Mouse (Mus musculus): ENCODE results near the gene Luzp1. TPM values are rescaled to one million over a fixed set of nuclear protein-coding genes. Genes with fewer than 3 reads are reported as not detected.

The Luzp1 gene
- polyA plus RNA-seq, 1 experiment from 2014 or later, result 150 TPM

GRCm38 (mm10) chr4:136468553-136469327 is 821 bp upstream of the Luzp1 start:
- DNase-seq (ENCODE audit: low spot score), result no peak
- Histone ChIP-seq H3K27me3 (replicated peaks; ENCODE audit: low read depth, poor library complexity, severe bottlenecking) (peaks cover 27% of the 10 kb centered on the region), H3K4me3 (peak overlapping the region; percentile 99), H3K9me3 (no peaks in the 10 kb centered on the region), H3K4me1 (peaks cover 38% of the 10 kb centered on the region), H3K36me3 (replicated peaks) (no peaks in the 10 kb centered on the region), H3K27ac (replicated peaks) (0 out of 2 replicates have a peak overlapping the region, but pooled peaks have one; percentile 1)
- WGBS, result 71% methylated on average over 14 of the region's 14 CpGs

- H3K36me3 ChIP-seq (replicated peaks), result no peaks in the 10 kb centered on the region
- under 1% methylated on average over 42 of the region's 55 CpGs for WGBS
- H3K4me1 ChIP-seq, result peaks cover 43% of the 10 kb centered on the region
- H3K4me3 ChIP-seq, result peak overlapping the region; percentile 99
- peak overlapping the region; percentile 99 for H3K27ac ChIP-seq (replicated peaks)
- no peaks in the 10 kb centered on the region for H3K9me3 ChIP-seq
- no peak for DNase-seq (ENCODE audit: low spot score)
- H3K27me3 ChIP-seq (replicated peaks; ENCODE audit: low read depth, poor library complexity, severe bottlenecking), result peaks cover 15% of the 10 kb centered on the region
These were observed 383 bp downstream of the Luzp1 start for GRCm38 (mm10) chr4:136469941-136470346.

- under 1% methylated on average over 58 of the region's 58 CpGs for WGBS
These were observed 948 bp downstream of the Luzp1 start for GRCm38 (mm10) chr4:136470347-136471071.

GRCm38 (mm10) chr4:136476692-136477091 is 7.1 kb downstream of the Luzp1 start:
- no peak for DNase-seq (ENCODE audit: low spot score)
- WGBS, result 95% methylated on average over 1 of the region's 1 CpGs
- peaks cover 20% of the 10 kb centered on the region for H3K4me1 ChIP-seq
- H3K9me3 ChIP-seq, result no peaks in the 10 kb centered on the region
- no peak overlapping the region for H3K27ac ChIP-seq (replicated peaks)
- H3K27me3 ChIP-seq (replicated peaks; ENCODE audit: low read depth, poor library complexity, severe bottlenecking), result no peaks in the 10 kb centered on the region
- H3K36me3 ChIP-seq (replicated peaks), result peaks cover 10% of the 10 kb centered on the region
- H3K4me3 ChIP-seq, result no peak overlapping the region

More at GRCm38 (mm10) chr4:136470347-136471071, 948 bp downstream of the Luzp1 start:
- Histone ChIP-seq H3K4me1 (peaks cover 43% of the 10 kb centered on the region), H3K27me3 (replicated peaks; ENCODE audit: low read depth, poor library complexity, severe bottlenecking) (peaks cover 9% of the 10 kb centered on the region), H3K9me3 (no peaks in the 10 kb centered on the region), H3K36me3 (replicated peaks) (0 out of 2 replicates have a peak, but pooled peaks cover 2% of the 10 kb centered on the region), H3K27ac (replicated peaks) (peak overlapping the region; percentile 99), H3K4me3 (peak overlapping the region; percentile 99)
- DNase-seq (ENCODE audit: low spot score), result peak; percentile 73

- Histone ChIP-seq H3K27me3 (replicated peaks; ENCODE audit: low read depth, poor library complexity, severe bottlenecking) (no peaks in the 10 kb centered on the region), H3K27ac (replicated peaks) (no peak overlapping the region), H3K4me1 (no peaks in the 10 kb centered on the region), H3K4me3 (no peak overlapping the region), H3K9me3 (no peaks in the 10 kb centered on the region), H3K36me3 (replicated peaks) (peaks cover 16% of the 10 kb centered on the region)
- no peak for DNase-seq (ENCODE audit: low spot score)
- 87% methylated on average over 2 of the region's 2 CpGs for WGBS
These were observed 17.0 kb downstream of the Luzp1 start for GRCm38 (mm10) chr4:136486549-136486948.

GRCm38 (mm10) chr4:136495993-136496392 is 26.4 kb downstream of the Luzp1 start:
- Histone ChIP-seq H3K4me1 (0 out of 2 replicates have a peak, but pooled peaks cover 4% of the 10 kb centered on the region), H3K27me3 (replicated peaks; ENCODE audit: low read depth, poor library complexity, severe bottlenecking) (no peaks in the 10 kb centered on the region), H3K4me3 (no peak overlapping the region), H3K9me3 (no peaks in the 10 kb centered on the region), H3K27ac (replicated peaks) (no peak overlapping the region), H3K36me3 (replicated peaks) (no peaks in the 10 kb centered on the region)
- DNase-seq (ENCODE audit: low spot score), result no peak

- H3K27me3 ChIP-seq (replicated peaks; ENCODE audit: low read depth, poor library complexity, severe bottlenecking), result no peaks in the 10 kb centered on the region
- 66% methylated on average over 2 of the region's 2 CpGs for WGBS
- no peak overlapping the region for H3K4me3 ChIP-seq
- DNase-seq (ENCODE audit: low spot score), result no peak
- H3K9me3 ChIP-seq, result no peaks in the 10 kb centered on the region
- H3K36me3 ChIP-seq (replicated peaks), result peaks cover 5% of the 10 kb centered on the region; the same call in 1 of the 2 replicates
- H3K4me1 ChIP-seq, result peaks cover 7% of the 10 kb centered on the region; the same call in 1 of the 2 replicates
- no peak overlapping the region for H3K27ac ChIP-seq (replicated peaks)
These were observed 36.1 kb downstream of the Luzp1 start for GRCm38 (mm10) chr4:136505426-136506215.

- H3K4me1 ChIP-seq, result peaks cover 31% of the 10 kb centered on the region
- H3K9me3 ChIP-seq, result no peaks in the 10 kb centered on the region
- H3K4me3 ChIP-seq, result no peak overlapping the region
- peaks cover 5% of the 10 kb centered on the region; the same call in 1 of the 2 replicates for H3K36me3 ChIP-seq (replicated peaks)
- H3K27me3 ChIP-seq (replicated peaks; ENCODE audit: low read depth, poor library complexity, severe bottlenecking), result no peaks in the 10 kb centered on the region
- no peak for DNase-seq (ENCODE audit: low spot score)
- 78% methylated on average over 1 of the region's 1 CpGs for WGBS
- H3K27ac ChIP-seq (replicated peaks), result no peak overlapping the region
These were observed 40.3 kb downstream of the Luzp1 start for GRCm38 (mm10) chr4:136509857-136510256.

- no peaks in the 10 kb centered on the region for H3K9me3 ChIP-seq
- H3K27ac ChIP-seq (replicated peaks), result no peak overlapping the region
- no peaks in the 10 kb centered on the region for H3K27me3 ChIP-seq (replicated peaks; ENCODE audit: low read depth, poor library complexity, severe bottlenecking)
- 63% methylated on average over 4 of the region's 4 CpGs for WGBS
- no peak for DNase-seq (ENCODE audit: low spot score)
- H3K4me1 ChIP-seq, result peaks cover 34% of the 10 kb centered on the region
- H3K36me3 ChIP-seq (replicated peaks), result peaks cover 5% of the 10 kb centered on the region; the same call in 1 of the 2 replicates
- no peak overlapping the region for H3K4me3 ChIP-seq
These were observed 42.1 kb downstream of the Luzp1 start for GRCm38 (mm10) chr4:136511708-136512107.

GRCm38 (mm10) chr4:136512905-136513304 is 43.3 kb downstream of the Luzp1 start:
- H3K9me3 ChIP-seq, result no peaks in the 10 kb centered on the region
- H3K36me3 ChIP-seq (replicated peaks), result peaks cover 3% of the 10 kb centered on the region; the same call in 1 of the 2 replicates
- no peak overlapping the region for H3K4me3 ChIP-seq
- H3K27ac ChIP-seq (replicated peaks), result no peak overlapping the region
- no peak for DNase-seq (ENCODE audit: low spot score)
- H3K27me3 ChIP-seq (replicated peaks; ENCODE audit: low read depth, poor library complexity, severe bottlenecking), result no peaks in the 10 kb centered on the region
- H3K4me1 ChIP-seq, result peaks cover 34% of the 10 kb centered on the region

- Histone ChIP-seq H3K9me3 (no peaks in the 10 kb centered on the region), H3K4me1 (peaks cover 19% of the 10 kb centered on the region), H3K36me3 (replicated peaks) (peaks cover 11% of the 10 kb centered on the region), H3K27ac (replicated peaks) (no peak overlapping the region), H3K4me3 (no peak overlapping the region), H3K27me3 (replicated peaks; ENCODE audit: low read depth, poor library complexity, severe bottlenecking) (no peaks in the 10 kb centered on the region)
- no peak for DNase-seq (ENCODE audit: low spot score)
- WGBS, result 87% methylated on average over 2 of the region's 2 CpGs
These were observed 48.6 kb downstream of the Luzp1 start for GRCm38 (mm10) chr4:136518141-136518540.

- Histone ChIP-seq H3K4me1 (peaks cover 15% of the 10 kb centered on the region), H3K36me3 (replicated peaks) (peaks cover 13% of the 10 kb centered on the region), H3K4me3 (no peak overlapping the region), H3K9me3 (no peaks in the 10 kb centered on the region), H3K27me3 (replicated peaks; ENCODE audit: low read depth, poor library complexity, severe bottlenecking) (no peaks in the 10 kb centered on the region), H3K27ac (replicated peaks) (no peak overlapping the region)
- no peak for DNase-seq (ENCODE audit: low spot score)
- 92% methylated on average over 2 of the region's 2 CpGs for WGBS
These were observed 49.0 kb downstream of the Luzp1 start for GRCm38 (mm10) chr4:136518576-136518975.
